Mouse (Mus musculus): ENCODE measurements around the gene Nup153.

Gene Nup153

GRCm38 (mm10) chr13:46727837-46728268, at the start of gene Nup153:
Nup153 (minus strand) TSS chr13:46727940.
- DNase-seq (ENCODE audit: low read depth, low spot score), result peak; percentile 100

GRCm38 (mm10) chr13:46777461-46777860, 49.7 kb upstream of the Nup153 start:
- DNase-seq (ENCODE audit: low read depth, low spot score), result no peak

GRCm38 (mm10) chr13:46776636-46777305, 49.0 kb upstream of the Nup153 start:
- DNase-seq (ENCODE audit: low read depth, low spot score), result no peak

GRCm38 (mm10) chr13:46774998-46775397, 47.3 kb upstream of the Nup153 start:
- no peak for DNase-seq (ENCODE audit: low read depth, low spot score)

- DNase-seq (ENCODE audit: low read depth, low spot score), result no peak
These were observed 44.8 kb upstream of the Nup153 start for GRCm38 (mm10) chr13:46772581-46772980.

- no peak for DNase-seq (ENCODE audit: low read depth, low spot score)
These were observed 37.6 kb upstream of the Nup153 start for GRCm38 (mm10) chr13:46765361-46765760.

GRCm38 (mm10) chr13:46763210-46763609, 35.5 kb upstream of the Nup153 start:
- no peak for DNase-seq (ENCODE audit: low read depth, low spot score)

GRCm38 (mm10) chr13:46760921-46761320, 33.2 kb upstream of the Nup153 start:
- peak; percentile 13 for DNase-seq (ENCODE audit: low read depth, low spot score)

- DNase-seq (ENCODE audit: low read depth, low spot score), result no peak
These were observed 31.6 kb upstream of the Nup153 start for GRCm38 (mm10) chr13:46759281-46759809.

GRCm38 (mm10) chr13:46758627-46759026, 30.9 kb upstream of the Nup153 start:
- DNase-seq (ENCODE audit: low read depth, low spot score), result no peak

GRCm38 (mm10) chr13:46757946-46758345, 30.2 kb upstream of the Nup153 start:
- no peak for DNase-seq (ENCODE audit: low read depth, low spot score)

- DNase-seq (ENCODE audit: low read depth, low spot score), result no peak
These were observed 25.6 kb upstream of the Nup153 start for GRCm38 (mm10) chr13:46753294-46753693.

GRCm38 (mm10) chr13:46752566-46753229, 25.0 kb upstream of the Nup153 start:
- DNase-seq (ENCODE audit: low read depth, low spot score), result no peak

- no peak for DNase-seq (ENCODE audit: low read depth, low spot score)
These were observed 20.6 kb upstream of the Nup153 start for GRCm38 (mm10) chr13:46748138-46748873.

- no peak for DNase-seq (ENCODE audit: low read depth, low spot score)
These were observed 16.1 kb upstream of the Nup153 start for GRCm38 (mm10) chr13:46743821-46744220.

GRCm38 (mm10) chr13:46742367-46742766, 14.6 kb upstream of the Nup153 start:
- DNase-seq (ENCODE audit: low read depth, low spot score), result no peak

- no peak for DNase-seq (ENCODE audit: low read depth, low spot score)
These were observed 11.7 kb upstream of the Nup153 start for GRCm38 (mm10) chr13:46739426-46739825.

- no peak for DNase-seq (ENCODE audit: low read depth, low spot score)
These were observed 9.7 kb upstream of the Nup153 start for GRCm38 (mm10) chr13:46737482-46737881.

GRCm38 (mm10) chr13:46736479-46736865, 8.7 kb upstream of the Nup153 start:
- peak; percentile 13 for DNase-seq (ENCODE audit: low read depth, low spot score)

GRCm38 (mm10) chr13:46735808-46736478, 8.2 kb upstream of the Nup153 start:
- peak; percentile 64 for DNase-seq (ENCODE audit: low read depth, low spot score)

GRCm38 (mm10) chr13:46735219-46735807, 7.6 kb upstream of the Nup153 start:
- no peak for DNase-seq (ENCODE audit: low read depth, low spot score)

Measured in forelimb bud, embryonic 11.5 days (tissue).